Mouse (Mus musculus) mesoderm, embryonic 11.5 days (tissue): ENCODE data around the gene Myo5a.

Source experiments
- DNase-seq: peaks from one replicate; pipeline ENCODE4 v3.0.0-alpha.2; 2012; ENCODE audit warnings: low read depth, low spot score

The Myo5a gene

DNA sequence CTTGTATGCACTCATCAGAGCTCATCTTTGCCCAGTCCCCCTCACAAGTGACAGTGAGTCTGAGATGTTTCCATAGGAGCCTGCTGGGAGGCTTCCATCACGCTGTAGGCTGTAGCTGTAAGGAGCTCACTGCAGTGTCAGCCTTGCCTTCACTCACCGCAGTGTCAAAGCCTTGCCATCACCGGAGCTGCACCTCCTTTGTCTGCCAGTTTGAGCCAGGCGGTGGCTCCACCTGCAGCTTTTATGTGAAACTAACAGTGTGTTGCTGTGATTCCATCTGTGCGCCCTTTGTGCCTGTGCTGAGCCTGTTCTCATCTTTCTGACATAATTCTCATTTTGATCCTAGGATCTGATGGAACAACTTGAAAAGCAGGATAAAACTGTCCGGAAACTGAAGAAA is 126.5 kb downstream of the Myo5a start:
- DNase-seq, result peak; percentile 9

DNA sequence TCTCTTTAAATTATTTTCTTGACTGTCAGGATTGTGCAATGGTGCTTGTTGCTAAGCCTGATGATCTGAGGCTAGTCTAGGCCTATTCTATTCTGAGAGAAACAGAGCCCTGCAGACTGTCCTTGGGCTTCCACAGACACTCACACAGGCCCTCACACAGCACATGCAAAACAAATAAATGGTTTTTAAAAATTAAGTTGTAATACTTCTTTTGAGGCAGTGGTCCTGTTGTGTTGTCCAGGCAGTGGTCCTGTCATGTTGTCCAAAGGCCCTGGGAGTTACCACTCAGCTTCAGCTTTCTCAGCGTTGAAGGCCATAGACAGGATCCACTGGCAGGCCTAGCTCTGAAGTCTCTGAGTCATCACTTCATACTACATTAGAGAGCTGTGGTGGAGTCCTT is 130.7 kb downstream of the Myo5a start:
- no peak for DNase-seq

DNA sequence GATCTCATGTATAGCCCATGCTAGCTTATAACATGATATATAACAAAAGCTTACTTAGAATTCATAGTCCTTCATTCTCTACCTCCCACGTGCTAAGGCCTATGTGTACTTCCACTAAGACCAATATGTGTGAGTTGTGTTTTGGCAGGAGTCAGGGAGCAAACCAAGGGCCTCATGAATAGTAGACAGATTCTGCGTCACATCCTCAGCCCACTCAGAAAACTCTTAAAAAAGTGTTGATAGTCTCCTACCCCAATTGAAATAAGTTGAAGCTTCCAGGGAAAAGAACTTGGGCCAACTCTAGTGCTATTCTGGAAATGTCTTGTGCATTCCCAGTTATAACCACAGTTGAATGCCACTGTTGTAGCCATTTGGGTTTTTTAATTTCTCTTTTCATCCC is 131.2 kb downstream of the Myo5a start:
- no peak for DNase-seq

DNA sequence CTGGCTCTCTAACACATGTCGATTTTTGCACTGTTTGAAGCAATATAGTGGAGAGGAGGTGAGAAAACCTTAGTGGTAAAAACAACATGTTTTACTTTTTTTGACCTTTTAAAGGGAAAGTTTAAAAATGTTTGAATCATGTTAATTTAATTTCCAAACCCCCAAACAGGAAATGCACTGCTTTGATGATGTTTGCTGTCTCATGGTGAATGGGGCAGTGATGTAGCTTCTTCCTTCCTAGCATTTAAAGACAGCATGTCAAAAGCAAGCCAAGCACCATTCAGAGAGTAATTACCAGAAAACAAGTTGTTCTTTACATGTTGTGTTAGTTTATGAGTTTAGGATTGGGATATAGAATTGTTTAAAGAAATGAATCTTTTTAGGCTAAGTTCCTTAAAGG is 138.4 kb downstream of the Myo5a start:
- no peak for DNase-seq

DNA sequence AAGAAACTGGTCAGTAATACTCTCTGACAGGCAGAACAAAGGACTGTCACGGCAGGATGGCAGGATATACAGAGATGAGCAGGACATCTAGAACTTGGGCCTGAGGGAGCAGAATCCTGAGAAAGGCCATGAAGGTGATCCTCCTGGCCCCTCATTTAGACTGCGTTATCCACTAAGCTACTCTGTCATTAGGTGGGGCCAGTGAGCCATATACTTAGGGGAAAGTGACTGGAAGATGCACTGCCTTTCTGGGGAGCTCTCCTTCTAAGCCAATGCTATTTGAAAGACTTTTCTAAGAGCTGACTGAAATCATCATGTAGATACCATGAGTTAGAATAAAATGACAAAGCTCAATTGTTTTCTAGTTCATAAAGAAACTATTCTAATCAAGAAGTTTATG is 139.5 kb downstream of the Myo5a start:
- DNase-seq, result no peak

DNA sequence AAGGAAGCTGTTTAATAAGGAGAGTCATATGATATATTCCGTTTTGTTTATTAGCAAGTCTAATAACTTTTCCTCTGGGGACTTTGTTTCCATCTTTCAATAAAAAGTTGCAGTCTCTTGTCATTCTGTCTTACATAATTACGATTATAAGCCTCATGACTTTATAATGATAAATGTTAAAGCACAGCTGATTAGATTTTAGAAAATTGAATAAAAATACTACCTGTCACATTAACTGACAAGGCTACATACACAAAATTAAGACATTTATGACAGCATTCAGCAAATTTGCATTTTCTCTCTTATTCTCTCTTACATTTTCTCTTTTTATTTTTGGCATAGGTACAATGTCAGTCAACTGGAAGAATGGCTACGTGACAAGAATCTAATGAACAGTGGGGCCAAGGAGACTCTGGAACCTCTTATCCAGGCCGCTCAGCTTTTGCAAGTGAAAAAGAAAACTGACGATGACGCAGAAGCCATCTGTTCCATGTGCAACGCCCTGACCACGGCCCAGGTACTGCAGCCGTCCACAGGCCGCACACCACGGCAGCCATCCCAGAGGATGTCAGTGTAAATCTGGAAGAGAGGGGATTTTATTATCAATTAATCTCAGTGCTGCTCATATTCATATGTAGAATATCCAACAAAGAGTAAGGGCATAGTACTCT is 144.1 kb downstream of the Myo5a start:
- DNase-seq, result no peak

DNA sequence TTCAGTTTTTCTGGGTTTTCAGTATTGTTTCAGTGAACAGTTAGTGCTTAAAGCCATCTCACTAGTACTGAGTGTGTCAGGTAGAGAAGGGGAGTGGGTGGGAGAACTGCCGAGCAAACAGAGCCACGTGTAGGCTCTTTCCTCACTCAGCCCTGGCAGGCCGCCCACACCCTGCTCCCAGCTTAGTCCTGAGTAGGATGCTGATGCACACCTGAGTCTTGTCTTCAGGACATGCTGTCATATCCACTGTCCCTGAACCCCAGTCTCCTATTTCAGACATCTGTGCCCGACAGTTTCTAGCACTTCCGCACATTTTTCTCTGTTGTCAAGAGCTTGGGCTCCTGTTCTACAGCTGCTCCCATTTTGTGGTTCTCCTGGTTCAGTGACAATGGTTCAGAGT is 149.1 kb downstream of the Myo5a start:
- DNase-seq, result no peak

DNA sequence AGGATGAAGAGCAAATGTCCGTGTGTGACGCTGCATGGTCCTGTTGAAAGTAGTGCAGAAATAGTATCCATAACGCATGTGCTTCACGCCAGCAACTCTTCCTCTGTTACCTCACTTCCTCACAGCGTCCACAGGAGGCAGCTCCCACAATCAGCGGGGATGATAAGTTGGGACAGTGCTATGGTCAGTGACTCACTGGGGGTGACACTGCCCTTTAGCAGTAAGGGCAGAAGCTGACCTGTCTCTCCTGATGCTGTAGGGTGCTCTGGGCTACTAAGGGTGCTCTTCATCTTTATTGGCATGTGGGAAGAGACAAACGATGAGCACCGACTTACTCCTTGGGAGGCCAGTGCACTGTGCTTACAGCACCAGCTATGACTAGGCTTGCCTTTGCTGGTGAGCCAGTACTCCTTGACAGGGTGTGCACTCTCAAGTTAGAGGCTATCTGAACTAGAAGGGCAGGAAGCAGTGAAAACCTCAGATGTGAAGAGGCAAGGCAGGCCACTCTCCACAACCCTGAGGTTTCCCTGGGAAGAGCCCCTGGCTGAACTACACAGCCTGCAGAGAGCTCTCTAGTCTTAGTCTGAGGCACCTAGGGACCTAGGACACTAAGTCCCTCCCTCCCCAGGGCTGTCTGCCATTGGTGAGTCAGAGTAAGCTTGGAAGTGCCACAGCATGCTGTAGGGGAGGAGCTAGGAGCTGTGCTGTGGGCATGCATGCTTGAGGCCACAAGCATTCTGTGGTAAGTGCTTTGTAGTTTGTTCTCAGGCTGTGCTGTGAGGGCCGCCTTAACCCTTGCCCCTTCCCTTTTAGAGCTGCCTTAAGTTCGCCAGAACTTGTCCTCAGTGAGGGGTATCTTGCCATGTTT is 150.8 kb downstream of the Myo5a start:
- DNase-seq, result no peak

DNA sequence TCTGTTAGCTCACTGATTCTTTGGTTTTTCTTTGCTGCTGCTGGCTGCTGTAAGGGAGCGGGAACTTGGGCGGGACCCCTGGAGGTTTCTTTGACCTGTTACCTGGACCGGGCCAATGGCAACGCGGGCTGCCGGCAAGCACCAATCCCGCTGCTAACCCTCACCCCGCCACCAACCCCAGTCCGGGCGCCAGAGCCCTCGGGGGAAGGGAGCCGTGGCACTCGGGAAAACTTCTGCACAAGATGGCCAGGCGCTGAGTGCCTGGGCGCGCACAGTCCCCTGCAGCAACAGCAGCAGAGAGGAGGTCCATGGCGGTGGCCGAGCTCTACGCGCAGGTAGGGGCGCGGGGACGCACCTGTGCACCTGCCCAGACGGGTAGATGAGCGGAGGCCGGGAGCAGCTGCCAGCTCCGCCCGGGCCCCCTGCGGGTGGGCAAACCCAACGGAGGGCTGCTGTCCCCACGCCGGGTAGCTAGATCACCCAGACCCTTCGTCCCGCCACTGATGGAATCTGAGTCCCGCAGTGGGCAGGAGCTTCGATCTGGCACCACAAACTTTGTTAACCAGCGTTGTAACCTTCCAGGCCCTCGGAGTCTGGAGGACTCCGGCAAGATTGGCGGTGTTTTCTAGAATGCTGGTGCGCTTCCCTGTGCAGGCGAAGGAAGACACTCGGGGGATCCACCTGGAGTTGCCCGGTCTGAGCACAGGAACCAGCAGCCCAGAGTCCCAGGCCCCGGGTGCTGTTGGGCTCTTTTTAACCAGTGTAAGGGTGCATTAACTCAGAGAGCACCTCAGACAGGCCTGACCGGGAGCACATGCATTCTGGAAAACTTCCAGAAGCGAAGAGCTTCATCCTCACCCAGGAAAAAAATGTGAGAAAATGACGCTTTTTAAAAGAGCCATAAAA is 161.3 kb downstream of the Myo5a start, which contains the start of gene Myo5c:
Myo5c (plus strand) TSS at position 180 of the 906 bp plus-strand sequence.
- peak; percentile 37 for DNase-seq

DNA sequence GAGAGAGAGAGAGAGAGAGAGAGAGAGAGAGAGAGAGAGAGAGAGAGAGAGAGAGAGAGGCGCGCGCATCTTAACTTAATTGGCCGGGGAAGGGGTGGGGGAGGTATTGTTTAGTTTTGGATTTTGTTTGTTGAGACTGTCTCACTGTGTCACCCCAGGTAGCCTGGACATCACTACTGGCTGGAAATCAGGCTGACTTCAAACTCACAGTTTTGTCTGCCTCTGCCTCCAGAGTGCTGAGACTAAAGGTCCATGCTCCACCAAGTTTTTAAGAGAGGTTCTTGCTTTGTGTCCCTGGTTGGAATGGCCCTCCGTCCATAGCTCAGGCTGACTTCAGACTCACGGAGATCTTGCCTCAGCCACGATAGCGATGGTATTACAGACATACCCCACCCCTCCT is 162.0 kb downstream of the Myo5a start:
- no peak for DNase-seq

DNA sequence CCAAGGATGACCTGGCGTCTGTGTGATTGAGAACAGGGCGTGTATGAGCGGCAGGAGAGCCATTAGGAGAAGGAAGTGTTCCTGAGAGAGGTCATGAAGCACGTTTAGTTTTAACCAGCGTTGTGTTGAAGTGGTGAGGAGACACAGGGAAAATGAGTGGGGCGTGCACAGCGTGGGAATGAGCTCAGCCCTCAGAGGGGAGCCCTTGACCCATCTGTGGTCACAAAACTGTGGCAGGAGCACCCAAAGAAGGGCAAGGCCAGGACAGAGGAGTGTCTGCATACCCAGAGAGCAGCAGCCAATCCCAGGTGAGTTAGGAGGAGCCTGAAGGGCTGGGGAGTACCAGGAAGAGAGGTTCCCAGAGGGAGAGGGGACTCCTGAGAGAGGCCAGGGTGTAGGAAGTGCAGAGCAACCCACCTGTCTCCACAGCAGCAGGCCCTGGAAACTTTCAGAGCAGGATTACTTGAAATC is 163.5 kb downstream of the Myo5a start:
- no peak for DNase-seq

DNA sequence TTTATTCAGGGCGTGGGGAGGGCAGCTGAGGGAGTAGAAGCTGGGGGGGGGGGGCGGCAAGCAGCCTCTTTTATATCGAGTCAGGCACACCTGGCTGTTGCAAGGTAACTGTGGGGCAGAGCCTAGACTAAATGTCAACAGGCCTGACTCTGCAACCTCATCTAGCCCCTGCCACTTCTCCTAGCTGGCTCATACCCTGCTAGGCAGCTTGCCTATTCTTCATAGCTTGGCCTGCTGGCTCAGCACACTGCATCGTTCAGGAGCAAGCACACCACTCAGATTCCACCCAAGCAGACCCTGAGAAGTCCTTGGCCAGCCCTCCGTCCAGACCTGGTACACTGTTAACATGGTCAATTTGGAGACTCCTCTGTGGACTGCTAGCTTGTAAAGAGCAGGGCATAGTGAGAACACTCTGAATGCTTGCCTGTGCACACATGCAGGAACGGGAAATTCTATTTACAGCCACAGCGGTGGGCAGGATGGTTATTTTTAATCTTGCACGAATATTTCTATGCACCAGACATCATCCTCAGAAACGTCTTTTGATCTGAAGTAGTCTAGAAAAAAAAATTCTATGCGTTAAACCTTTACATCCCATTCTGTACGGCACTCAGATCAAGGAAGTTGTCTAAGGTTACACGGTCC is 164.3 kb downstream of the Myo5a start:
- DNase-seq, result no peak

DNA sequence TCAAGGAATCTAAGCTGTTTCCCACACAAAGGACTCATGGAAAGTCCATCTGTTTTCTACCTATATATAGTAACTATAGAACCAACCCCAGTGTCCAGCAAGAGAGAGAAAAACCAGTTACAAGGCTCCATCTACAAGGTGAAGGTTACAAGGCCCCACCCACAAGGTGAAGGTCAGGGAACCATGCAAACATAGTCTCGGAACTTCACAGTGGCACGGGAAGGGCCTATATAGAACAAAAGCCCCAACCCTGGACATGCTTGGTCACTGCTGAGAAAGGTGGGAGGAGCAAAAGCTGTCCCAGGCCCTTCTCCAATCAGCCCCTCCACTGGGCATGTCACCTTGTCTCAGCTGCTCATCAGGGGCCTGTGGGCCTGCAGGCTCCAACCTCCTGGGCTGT is 164.9 kb downstream of the Myo5a start:
- DNase-seq, result no peak

DNA sequence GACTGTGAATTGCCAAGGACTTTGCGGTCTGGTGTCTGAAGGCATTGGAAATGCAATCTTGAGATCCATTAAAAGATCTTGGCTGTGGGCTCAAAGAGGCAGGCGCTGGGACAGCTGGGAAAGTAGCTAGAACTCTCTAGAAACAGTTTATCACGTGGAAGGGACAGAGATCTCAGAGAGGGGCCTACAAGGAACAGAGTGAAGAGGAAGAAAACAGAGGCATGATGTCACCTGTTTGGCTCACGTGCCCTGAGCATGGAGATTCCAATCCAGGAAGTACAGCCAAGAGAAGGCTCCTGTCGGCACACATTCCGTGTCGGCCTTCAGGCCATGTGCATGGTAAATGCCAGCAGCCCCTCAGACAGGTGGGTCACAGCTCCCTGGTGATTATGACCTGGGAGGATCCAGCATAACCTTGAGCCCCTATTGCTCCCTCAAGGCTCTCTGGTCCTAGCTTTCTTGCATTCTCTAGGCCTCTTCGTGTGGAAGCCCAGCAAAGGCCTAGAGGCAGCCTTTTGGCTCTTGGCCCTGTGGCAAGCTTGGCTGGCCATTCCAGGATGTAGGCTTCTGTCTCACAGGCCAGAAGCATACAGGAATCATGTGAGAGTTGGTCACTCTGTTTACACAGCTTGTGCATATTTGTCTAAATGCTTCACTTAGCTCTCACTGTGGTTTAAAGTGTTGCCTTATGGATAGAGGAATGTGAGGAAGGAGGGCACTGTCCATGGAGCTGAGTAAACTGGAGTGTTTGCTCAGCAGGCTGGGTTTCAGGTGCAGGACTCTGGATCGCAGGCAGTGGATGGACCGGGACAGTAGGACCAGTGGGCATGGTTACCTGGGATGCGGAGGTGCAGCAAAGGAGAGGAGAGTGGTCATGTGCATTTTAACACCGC is 165.8 kb downstream of the Myo5a start:
- no peak for DNase-seq

DNA sequence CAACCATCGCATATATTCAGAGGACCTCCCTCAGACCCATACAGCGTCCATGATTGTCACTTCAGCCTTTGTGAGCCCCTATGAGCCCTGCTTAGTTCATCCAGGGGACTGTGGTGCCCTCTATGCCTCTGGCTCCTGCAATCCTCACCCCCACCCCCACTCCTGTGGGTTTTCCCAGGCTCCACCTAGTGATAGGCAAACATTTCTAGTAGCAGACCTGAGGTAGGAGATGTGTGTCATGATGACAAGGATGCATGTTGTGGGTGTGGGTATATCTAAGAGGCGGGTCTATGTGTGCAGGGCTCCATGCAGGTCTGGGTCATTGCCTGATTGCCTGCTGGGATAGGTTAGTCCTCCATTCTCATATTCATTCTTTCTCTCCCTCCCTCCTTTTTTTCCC is 167.4 kb downstream of the Myo5a start:
- DNase-seq, result no peak

DNA sequence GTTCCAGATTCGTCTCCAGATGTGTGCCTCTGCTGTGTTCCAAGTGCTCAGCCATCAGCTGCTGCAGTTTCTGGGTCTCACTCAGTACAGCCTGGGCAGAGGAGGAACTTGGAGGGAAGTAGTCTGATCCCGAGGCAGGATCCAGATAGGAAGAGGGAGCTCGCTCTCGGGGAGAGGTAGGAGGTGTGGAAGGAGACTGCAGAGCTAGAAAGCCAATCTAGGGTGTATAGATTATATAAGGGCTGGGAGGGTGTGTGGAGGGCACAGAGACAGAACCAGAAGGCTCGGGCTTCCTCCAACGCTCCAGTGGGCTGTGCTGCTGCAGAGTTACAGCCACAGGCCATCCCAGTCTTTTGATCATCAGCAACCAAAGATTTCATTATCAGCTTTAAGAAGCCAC is 172.2 kb downstream of the Myo5a start:
- DNase-seq, result no peak

DNA sequence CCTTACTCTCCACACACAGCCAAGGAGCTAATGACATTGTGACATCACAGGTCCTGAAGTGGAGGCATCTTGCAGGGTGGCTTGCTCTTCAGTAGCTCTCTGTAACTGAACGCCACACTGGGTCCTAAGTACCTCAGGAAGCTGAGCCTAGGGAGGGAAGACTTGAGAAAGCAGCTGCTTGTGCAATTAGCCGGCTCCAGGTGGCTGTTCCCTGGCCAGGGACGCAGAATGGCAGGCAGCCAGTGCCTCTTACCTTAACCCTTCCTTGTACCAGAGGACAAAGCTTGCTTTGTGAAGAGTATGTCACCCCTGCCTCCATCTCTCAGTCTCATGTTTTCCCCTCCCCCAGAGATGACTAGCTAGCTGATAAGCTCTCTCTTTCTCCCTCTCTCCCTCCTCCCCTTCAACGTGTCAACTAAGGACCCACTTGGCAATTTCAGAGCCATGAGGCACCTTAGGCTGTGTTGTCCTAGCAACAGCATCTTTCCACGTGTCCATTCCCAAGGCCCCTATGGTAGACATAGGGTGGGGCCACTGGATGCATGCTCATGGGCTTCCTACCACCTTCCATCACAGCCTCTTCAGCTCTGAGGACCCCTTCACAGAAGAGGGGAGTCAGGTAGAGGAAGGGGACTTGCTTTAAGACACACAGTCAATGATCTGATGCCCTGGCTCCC is 173.1 kb downstream of the Myo5a start:
- no peak for DNase-seq

DNA sequence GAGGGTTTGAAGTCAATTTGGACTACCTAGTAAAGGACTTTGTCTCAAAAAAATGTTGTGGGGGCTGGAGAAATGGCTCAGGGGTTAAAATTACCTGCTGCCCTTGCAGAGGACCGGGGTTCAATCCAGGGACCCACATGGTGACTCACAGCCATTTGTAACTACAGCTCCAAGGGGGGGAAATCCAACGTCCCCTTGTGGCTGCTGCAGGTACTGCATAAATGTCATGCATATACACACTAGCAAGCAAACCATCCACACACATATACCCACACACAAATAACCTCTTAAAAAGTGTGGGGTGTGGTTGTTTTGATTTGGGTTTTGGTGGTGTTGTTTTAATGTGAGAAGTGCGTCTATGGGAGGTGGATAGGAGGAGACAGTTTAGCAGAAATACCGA is 173.7 kb downstream of the Myo5a start:
- DNase-seq, result no peak

DNA sequence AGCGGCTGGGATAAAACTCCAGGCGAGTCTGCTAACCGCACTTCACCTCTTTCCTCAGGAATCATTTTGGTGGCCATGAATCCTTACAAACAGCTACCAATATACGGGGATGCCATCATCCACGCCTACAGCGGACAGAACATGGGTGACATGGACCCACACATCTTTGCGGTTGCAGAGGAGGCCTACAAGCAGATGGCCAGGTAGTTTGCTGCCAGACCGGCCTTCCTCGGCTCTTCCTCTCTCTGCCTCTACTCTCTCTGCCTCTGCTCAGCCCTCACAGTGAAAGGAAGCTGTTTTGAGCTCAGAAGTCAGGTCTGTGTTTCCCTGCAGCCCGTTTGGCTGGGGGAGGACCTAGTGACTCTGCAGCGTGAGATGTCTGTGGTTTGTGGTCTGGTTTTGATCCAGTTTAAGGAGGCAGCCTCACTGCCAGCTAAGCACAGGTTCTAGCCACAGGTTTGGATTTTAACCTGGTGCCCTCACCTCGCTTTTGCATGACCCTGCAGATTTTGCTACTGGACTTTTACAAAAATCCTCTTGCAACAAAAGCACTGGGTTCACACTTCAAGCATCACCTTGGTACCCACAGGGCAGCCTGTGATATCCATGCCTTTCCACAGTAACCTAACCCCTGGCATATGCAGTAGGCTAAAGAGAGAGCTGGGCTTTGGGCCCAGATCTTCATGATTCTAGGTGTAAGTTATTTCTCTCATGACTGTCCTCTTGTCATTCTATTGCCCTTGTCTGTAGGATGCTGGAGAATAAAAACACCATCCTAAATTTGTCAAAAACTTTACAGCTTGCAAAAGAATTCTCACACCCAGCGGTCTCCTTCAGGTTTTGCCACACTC is 175.5 kb downstream of the Myo5a start:
- DNase-seq, result no peak
